Mouse (Mus musculus) MEL (cell line): ENCODE data around the gene Ankrd52.
A peak's percentile ranks its signal among the peaks of the same experiment; 100 is the strongest.

ENCODE experiments used
- CHD2 ChIP-seq: IDR thresholded peaks from 2 replicates; pipeline ENCODE4 v1.6.1; 2011; ENCODE audit warnings: low read length, improper control_type of control experiment
- CTCF ChIP-seq, 3 experiments: IDR thresholded peaks in 2 of 3; conservative IDR thresholded peaks in 1 of 3; 2 replicates each; pipeline ENCODE4 v1.5.1; 2011 to 2012; ENCODE audit warnings: low read length in 3 of 3, low read depth in 2 of 3, mild to moderate bottlenecking in 2 of 3, improper control_type of control experiment in 1 of 3, inconsistent platforms in 1 of 3, mixed read lengths in 1 of 3, moderate library complexity in 1 of 3; ENCODE audit not compliant: control insufficient read depth in 1 of 3, insufficient read depth in 1 of 3, poor library complexity in 1 of 3, severe bottlenecking in 1 of 3
- EP300 ChIP-seq, 2 experiments: IDR thresholded peaks; 2 replicates each; pipeline ENCODE4 v1.6.1; 2011; ENCODE audit warnings: improper control_type of control experiment in 2 of 2, low read length in 2 of 2, low read depth in 1 of 2, mild to moderate bottlenecking in 1 of 2
- HCFC1 ChIP-seq: IDR thresholded peaks from 2 replicates; pipeline ENCODE4 v1.6.1; 2012; ENCODE audit warnings: low read depth, mild to moderate bottlenecking, inconsistent platforms, low read length, improper control_type of control experiment, moderate library complexity
- POLR2A ChIP-seq, 2 experiments: IDR thresholded peaks; 2 replicates each; pipeline ENCODE4 v1.6.1; 2011 to 2012; ENCODE audit warnings: low read length in 2 of 2, mild to moderate bottlenecking in 2 of 2, control low read depth in 1 of 2, improper control_type of control experiment in 1 of 2, low read depth in 1 of 2, moderate library complexity in 1 of 2; ENCODE audit not compliant: control insufficient read depth in 1 of 2, insufficient read depth in 1 of 2, poor library complexity in 1 of 2
- POLR2AphosphoS2 ChIP-seq: IDR thresholded peaks from 2 replicates; pipeline ENCODE4 v1.6.1; 2011; ENCODE audit warnings: low read length, improper control_type of control experiment
- POLR2AphosphoS5 ChIP-seq: IDR thresholded peaks from 2 replicates; pipeline ENCODE4 v1.6.1; 2012; ENCODE audit warnings: low read depth, borderline replicate concordance, mild to moderate bottlenecking, inconsistent platforms, low read length, moderate library complexity, mixed read lengths
- RAD21 ChIP-seq: IDR thresholded peaks from 2 replicates; pipeline ENCODE4 v1.6.1; 2011; ENCODE audit warnings: mild to moderate bottlenecking, low read depth, low read length, improper control_type of control experiment
- TAL1 ChIP-seq: IDR thresholded peaks from 2 replicates; pipeline ENCODE4 v1.6.1; 2012; ENCODE audit warnings: mild to moderate bottlenecking, inconsistent platforms, low read length, moderate library complexity, mixed read lengths
- TCF12 ChIP-seq: IDR thresholded peaks from 2 replicates; pipeline ENCODE4 v1.6.1; 2014; ENCODE audit warnings: low read depth, mild to moderate bottlenecking, inconsistent platforms, low read length, improper control_type of control experiment, moderate library complexity
- USF1 ChIP-seq: IDR thresholded peaks from 2 replicates; pipeline ENCODE4 v1.6.1; 2014; ENCODE audit warnings: low read depth, mild to moderate bottlenecking, inconsistent platforms, low read length, improper control_type of control experiment, moderate library complexity
- USF2 ChIP-seq, 2 experiments: IDR thresholded peaks; 2 replicates each; pipeline ENCODE4 v1.6.1; 2011 to 2012; ENCODE audit warnings: improper control_type of control experiment in 2 of 2, low read length in 2 of 2, borderline replicate concordance in 1 of 2, inconsistent platforms in 1 of 2, low read depth in 1 of 2, mild to moderate bottlenecking in 1 of 2; ENCODE audit not compliant: insufficient read depth in 1 of 2
- ZC3H11A ChIP-seq: IDR thresholded peaks from 2 replicates; pipeline ENCODE4 v1.6.1; 2012; ENCODE audit warnings: low read depth, mild to moderate bottlenecking, inconsistent platforms, low read length, improper control_type of control experiment
- ZMIZ1 ChIP-seq: IDR thresholded peaks from 2 replicates; pipeline ENCODE4 v1.6.1; 2012; ENCODE audit warnings: low read depth, mild to moderate bottlenecking, inconsistent platforms, low read length, improper control_type of control experiment, moderate library complexity

DNA sequence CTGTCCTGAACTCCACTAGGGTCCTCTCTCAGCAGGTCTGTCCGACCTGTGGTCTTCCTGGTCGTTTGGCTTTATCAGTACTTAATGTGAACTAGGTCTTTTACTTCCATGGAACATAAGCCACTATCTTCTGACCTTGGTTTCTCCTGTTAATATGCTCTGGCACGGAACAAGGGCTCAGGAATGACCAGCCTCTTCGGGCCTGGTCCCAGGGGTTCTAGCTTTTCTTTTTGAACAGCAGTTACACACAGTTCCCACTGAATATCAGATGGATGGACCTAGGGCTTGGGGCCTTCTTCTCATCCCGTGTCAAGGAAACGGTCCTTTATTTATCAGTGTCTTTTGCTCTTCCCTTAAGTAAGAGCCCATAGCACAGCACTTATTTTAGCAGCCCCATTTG, 15.1 kb upstream of the Ankrd52 start:
- TF ChIP-seq TCF12, result no peak
- 0 out of 4 replicates have a peak, but pooled peaks of 1 of the 2 experiments have one; percentile 13 for TF ChIP-seq POLR2A (IDR thresholded peaks at IDR 0.05; ENCODE audit: control insufficient read depth in 1 of 2, insufficient read depth in 1 of 2, low read depth in 1 of 2, low read length in 2 of 2, poor library complexity in 1 of 2)
- TF ChIP-seq TAL1, result no peak
- TF ChIP-seq POLR2AphosphoS5, result no peak
- TF ChIP-seq CTCF (IDR thresholded peaks at IDR 0.05 in 2 of 3, conservative IDR thresholded peaks at IDR 0.05 in 1 of 3; ENCODE audit: control insufficient read depth in 1 of 3, insufficient read depth in 1 of 3, low read depth in 2 of 3, low read length in 3 of 3, poor library complexity in 1 of 3, severe bottlenecking in 1 of 3), result no peak
- no peak for TF ChIP-seq EP300 (IDR thresholded peaks at IDR 0.05; ENCODE audit: low read depth in 1 of 2, low read length in 2 of 2)
- no peak for TF ChIP-seq USF1
- TF ChIP-seq POLR2AphosphoS2, result 0 out of 2 replicates have a peak, but pooled peaks have one; percentile 29
- TF ChIP-seq CHD2, result no peak
- no peak for TF ChIP-seq USF2 (IDR thresholded peaks at IDR 0.05; ENCODE audit: borderline replicate concordance in 1 of 2, insufficient read depth in 1 of 2, low read depth in 1 of 2, low read length in 2 of 2)
- TF ChIP-seq HCFC1, result no peak
- no peak for TF ChIP-seq ZC3H11A
- TF ChIP-seq RAD21, result no peak
- no peak for TF ChIP-seq ZMIZ1
